ENCODE assay signal across 18 mouse cellular contexts in genomic region chr1:189631906-189632675, GRCm38 (mm10). TPM values are rescaled to one million over a fixed set of nuclear protein-coding genes. Genes with fewer than 3 reads are reported as not detected.
DNase-seq lines count a peak whose midpoint lies in the region; ATAC-seq and TF ChIP-seq lines count a peak whose summit lies in the region.
"Had no signal": no experiment of that assay in that cellular context is flagged by ENCODE, and none has a peak within 500 bp of the region (broad histone marks: within the 10 kb centered on the region; RNA-seq: fewer than 3 reads in every experiment).

No protein-coding gene starts in this region.

- H3K9ac ChIP-seq in forebrain, postnatal 0 days: no peak overlapping the region
- H3K9ac ChIP-seq in forebrain, embryonic 15.5 days (replicated peaks): no peak overlapping the region
- H3K9ac ChIP-seq: hindbrain, embryonic 13.5 days; liver, postnatal 0 days; neural tube, embryonic 13.5 days had no signal

- ATAC-seq in forebrain, postnatal 0 days: 0 out of 2 replicates have a peak, but pooled peaks have one; percentile 20
- no peak for ATAC-seq in forebrain, embryonic 15.5 days (replicated peaks)
- ATAC-seq: intestine, embryonic 16.5 days; liver, postnatal 0 days; midbrain, embryonic 16.5 days had no signal

- DNase-seq in forebrain, postnatal 0 days: no peak
- DNase-seq in brain, embryonic 14.5 days (ENCODE audit: low read depth): peak; percentile 45
- peak; percentile 61 to 75 for DNase-seq in left cerebral cortex, adult 18-20 months (ENCODE audit: low spot score in 2 of 2)
- peak; percentile 56 to 62 for DNase-seq in right cerebral cortex, postnatal 10 days (ENCODE audit: low spot score in 2 of 2)
- no peak for DNase-seq in embryo, embryonic 10.5 days (ENCODE audit: low spot score)
- DNase-seq in thymus, postnatal 0 days (ENCODE audit: low spot score): no peak
- DNase-seq: adrenal gland, adult 8-10 months; heart, adult 18-20 months; kidney, postnatal 36 days; liver, postnatal 0 days; lung, postnatal 4 days; thymus, postnatal 36 days had no signal

- no peaks in the 10 kb centered on the region for H3K9me3 ChIP-seq in forebrain, postnatal 0 days (ENCODE audit: low read length)
- H3K9me3 ChIP-seq in forebrain, embryonic 15.5 days: no peaks in the 10 kb centered on the region
- H3K9me3 ChIP-seq: hindbrain, embryonic 13.5 days; neural tube, embryonic 13.5 days had no signal

- H3K4me3 ChIP-seq in forebrain, postnatal 0 days (ENCODE audit: low read depth, low read length): no peak overlapping the region
- no peak overlapping the region for H3K4me3 ChIP-seq in forebrain, embryonic 15.5 days
- H3K4me3 ChIP-seq: hindbrain, embryonic 13.5 days; neural tube, embryonic 13.5 days had no signal

- TF ChIP-seq POLR2A in brain, embryonic 14.5 days (IDR thresholded peaks at IDR 0.05; ENCODE audit: borderline replicate concordance, extremely low read depth, insufficient read depth, insufficient read length, poor library complexity, severe bottlenecking): no peak

- H3K27ac ChIP-seq in forebrain, postnatal 0 days (ENCODE audit: low read depth, low read length): no peak overlapping the region
- no peak overlapping the region for H3K27ac ChIP-seq in forebrain, embryonic 15.5 days (replicated peaks)
- H3K27ac ChIP-seq: hindbrain, embryonic 13.5 days; neural tube, embryonic 13.5 days had no signal

- H3K27me3 ChIP-seq in forebrain, postnatal 0 days (ENCODE audit: insufficient read depth, low read length): no peaks in the 10 kb centered on the region
- no peaks in the 10 kb centered on the region for H3K27me3 ChIP-seq in forebrain, embryonic 15.5 days
- H3K27me3 ChIP-seq: hindbrain, embryonic 13.5 days; neural tube, embryonic 13.5 days had no signal

- H3K36me3 ChIP-seq in forebrain, postnatal 0 days (ENCODE audit: insufficient read depth): no peaks in the 10 kb centered on the region
- no peaks in the 10 kb centered on the region for H3K36me3 ChIP-seq in forebrain, embryonic 15.5 days
- H3K36me3 ChIP-seq: G1E; hindbrain, embryonic 13.5 days; neural tube, embryonic 13.5 days had no signal

- H3K4me1 ChIP-seq in forebrain, postnatal 0 days (ENCODE audit: insufficient read depth): no peaks in the 10 kb centered on the region
- H3K4me1 ChIP-seq in forebrain, embryonic 15.5 days: peaks cover 8% of the 10 kb centered on the region; the same call in 1 of the 2 replicates
- H3K4me1 ChIP-seq: neural tube, embryonic 13.5 days had no signal

- H3K4me2 ChIP-seq in forebrain, postnatal 0 days (ENCODE audit: low read depth): no peak overlapping the region
- no peak overlapping the region for H3K4me2 ChIP-seq in forebrain, embryonic 15.5 days (replicated peaks)
- H3K4me2 ChIP-seq: hindbrain, embryonic 13.5 days; neural tube, embryonic 13.5 days had no signal

- TF ChIP-seq CTCF in forebrain, postnatal 0 days (IDR thresholded peaks at IDR 0.05; ENCODE audit: low read depth): no peak
- no peak for TF ChIP-seq CTCF in brain, embryonic 14.5 days (IDR thresholded peaks at IDR 0.05; ENCODE audit: borderline replicate concordance, extremely low read depth, insufficient read depth, insufficient read length)

- WGBS in forebrain, postnatal 0 days: 54% methylated on average over 13 of the region's 13 CpGs
- WGBS in forebrain, embryonic 15.5 days: 58% methylated on average over 13 of the region's 13 CpGs

RNA-seq across cellular contexts. Expression of gene Cenpf, which starts 55.8 kb away (rescaled TPM):
- 3.0 and 6.4 TPM in 2 replicates for total RNA-seq in forebrain, postnatal 0 days (2014; rRNA removed)
- 9.0 and 14.5 TPM in 2 replicates for polyA plus RNA-seq in forebrain, postnatal 0 days (2015; fragmentation: Nextera tagmentation; extraction: Ambion mirVana)
- 56.3 and 57.7 TPM in 2 replicates for polyA plus RNA-seq in forebrain, embryonic 15.5 days (2015; fragmentation: Nextera tagmentation; extraction: Ambion mirVana)
- polyA plus RNA-seq in brain, embryonic 14.5 days (2012; rRNA removed): 10.9 and 11.3 TPM in 2 replicates
- under 1 TPM; 0.09 to 0.46 TPM for total RNA-seq in left cerebral cortex, adult 18-20 months (2021)
- 77.8 and 101 TPM in 2 replicates for polyA plus RNA-seq in thymus, postnatal 0 days (2015; fragmentation: Nextera tagmentation; extraction: Ambion mirVana)

Comparison
In these comparisons a context has a peak if more than half of its experiments do, and no peak if none do; other contexts are left out.
1. DNase-seq: peak in brain, embryonic 14.5 days (single experiment), left cerebral cortex, adult 18-20 months (2 of 2) and right cerebral cortex, postnatal 10 days (2 of 2); none in forebrain, postnatal 0 days (single experiment), embryo, embryonic 10.5 days (single experiment) and thymus, postnatal 0 days (single experiment).